Mouse (Mus musculus): ENCODE results near the gene Bach1. TPM values are rescaled to one million over a fixed set of nuclear protein-coding genes. Genes with fewer than 3 reads are reported as not detected.

The Bach1 gene
- total and polyA plus RNA-seq, 3 experiments: 11.4 to 20.9 (median 13.4) TPM

GRCm38 (mm10) chr16:87729469-87729868, 30.7 kb downstream of the Bach1 start:
- Histone ChIP-seq H3K4me2 (ENCODE audit: insufficient read depth, low read depth, poor library complexity, severe bottlenecking) (no peak overlapping the region), H3K79me2 (replicated peaks; ENCODE audit: control insufficient read depth, extremely low read depth, insufficient read depth, poor library complexity, severe bottlenecking) (0 out of 2 replicates have a peak, but pooled peaks cover 2% of the 10 kb centered on the region), H3K9ac (ENCODE audit: insufficient read depth, low read depth) (no peak overlapping the region), H3K27me3 (replicated peaks) (no peaks in the 10 kb centered on the region), H3K4me1 (ENCODE audit: control insufficient read depth in 1 of 2, insufficient read depth in 2 of 2) (no peaks in the 10 kb centered on the region), H3K27ac (ENCODE audit: insufficient read depth, low read depth) (no peak overlapping the region), H3K36me3 (replicated peaks in 1 of 2; ENCODE audit: control insufficient read depth in 1 of 2, insufficient read depth in 1 of 2, low read length in 1 of 2) (peaks cover 49 to 80% of the 10 kb centered on the region in 2 experiments), H3K4me3 (replicated peaks in 1 of 3; ENCODE audit: low read depth in 2 of 3, low read length in 2 of 3, poor library complexity in 1 of 3) (no peak overlapping the region), H3K9me3 (replicated peaks; ENCODE audit: low read length) (no peaks in the 10 kb centered on the region)
- dilution Hi-C loops (cut with MboI; ENCODE audit: extremely low pct_ligation_motif_present, extremely low pct_unique_long_range_greater_than_20kb, low sequenced_read_pairs) (no loop called here), in situ Hi-C loops (cut with MboI; ENCODE audit: low pct_ligation_motif_present, low pct_unique_long_range_greater_than_20kb, low sequenced_read_pairs) (no loop called here)
- DNase-seq (ENCODE audit: extremely low read depth): no peak
- no peak for TF ChIP-seq USF1 (IDR thresholded peaks at IDR 0.05; ENCODE audit: low read depth, low read length)
- no peak for TF ChIP-seq ZMIZ1 (IDR thresholded peaks at IDR 0.05; ENCODE audit: low read depth, low read length)
- no peak for TF ChIP-seq CHD1 (IDR thresholded peaks at IDR 0.05; ENCODE audit: low read depth, low read length)
- TF ChIP-seq NELFE (IDR thresholded peaks at IDR 0.05; ENCODE audit: low read depth, low read length): no peak
- no peak for TF ChIP-seq RCOR1 (conservative IDR thresholded peaks at IDR 0.05; ENCODE audit: low read depth, low read length)
- TF ChIP-seq JUND (conservative IDR thresholded peaks at IDR 0.05; ENCODE audit: low read depth, low read length): no peak
- TF ChIP-seq MAFK (IDR thresholded peaks at IDR 0.05; ENCODE audit: insufficient replicate concordance, low read length): no peak

- dilution Hi-C loops (cut with MboI; ENCODE audit: extremely low pct_ligation_motif_present, extremely low pct_unique_long_range_greater_than_20kb, low sequenced_read_pairs) (no loop called here), in situ Hi-C loops (cut with MboI; ENCODE audit: low pct_ligation_motif_present, low pct_unique_long_range_greater_than_20kb, low sequenced_read_pairs) (no loop called here)
- H3K27ac ChIP-seq (ENCODE audit: insufficient read depth, low read depth): no peak overlapping the region
- no peaks in the 10 kb centered on the region for H3K9me3 ChIP-seq (replicated peaks; ENCODE audit: low read length)
- TF ChIP-seq MAFK (IDR thresholded peaks at IDR 0.05; ENCODE audit: insufficient replicate concordance, low read length): no peak
- DNase-seq (ENCODE audit: extremely low read depth): no peak
- H3K27me3 ChIP-seq (replicated peaks): no peaks in the 10 kb centered on the region
- H3K79me2 ChIP-seq (replicated peaks; ENCODE audit: control insufficient read depth, extremely low read depth, insufficient read depth, poor library complexity, severe bottlenecking): no peaks in the 10 kb centered on the region
- no peaks in the 10 kb centered on the region for H3K4me1 ChIP-seq (ENCODE audit: control insufficient read depth in 1 of 2, insufficient read depth in 2 of 2)
- no peak overlapping the region for H3K4me2 ChIP-seq (ENCODE audit: insufficient read depth, low read depth, poor library complexity, severe bottlenecking)
- H3K9ac ChIP-seq (ENCODE audit: insufficient read depth, low read depth): no peak overlapping the region
- H3K36me3 ChIP-seq (replicated peaks in 1 of 2; ENCODE audit: control insufficient read depth in 1 of 2, insufficient read depth in 1 of 2, low read length in 1 of 2): peaks cover 9 to 39% of the 10 kb centered on the region in 2 experiments
- no peak overlapping the region for H3K4me3 ChIP-seq (replicated peaks in 1 of 3; ENCODE audit: low read depth in 2 of 3, low read length in 2 of 3, poor library complexity in 1 of 3)
Observed at GRCm38 (mm10) chr16:87734868-87735381, 36.2 kb downstream of the Bach1 start.

GRCm38 (mm10) chr16:87736106-87736505, 37.4 kb downstream of the Bach1 start:
- Histone ChIP-seq H3K4me2 (ENCODE audit: insufficient read depth, low read depth, poor library complexity, severe bottlenecking) (no peak overlapping the region), H3K9me3 (replicated peaks; ENCODE audit: low read length) (no peaks in the 10 kb centered on the region), H3K4me3 (replicated peaks in 1 of 3; ENCODE audit: low read depth in 2 of 3, low read length in 2 of 3, poor library complexity in 1 of 3) (no peak overlapping the region), H3K4me1 (ENCODE audit: control insufficient read depth in 1 of 2, insufficient read depth in 2 of 2) (no peaks in the 10 kb centered on the region), H3K79me2 (replicated peaks; ENCODE audit: control insufficient read depth, extremely low read depth, insufficient read depth, poor library complexity, severe bottlenecking) (no peaks in the 10 kb centered on the region), H3K27ac (ENCODE audit: insufficient read depth, low read depth) (no peak overlapping the region), H3K9ac (ENCODE audit: insufficient read depth, low read depth) (no peak overlapping the region), H3K36me3 (replicated peaks in 1 of 2; ENCODE audit: control insufficient read depth in 1 of 2, insufficient read depth in 1 of 2, low read length in 1 of 2) (peaks cover 3 to 27% of the 10 kb centered on the region in 2 experiments), H3K27me3 (replicated peaks) (no peaks in the 10 kb centered on the region)
- in situ Hi-C loops (cut with MboI; ENCODE audit: low pct_ligation_motif_present, low pct_unique_long_range_greater_than_20kb, low sequenced_read_pairs) (no loop called here), dilution Hi-C loops (cut with MboI; ENCODE audit: extremely low pct_ligation_motif_present, extremely low pct_unique_long_range_greater_than_20kb, low sequenced_read_pairs) (no loop called here)
- no peak for DNase-seq (ENCODE audit: extremely low read depth)
- TF ChIP-seq SMC3 (IDR thresholded peaks at IDR 0.05; ENCODE audit: low read depth, low read length) (no peak), JUN (IDR thresholded peaks at IDR 0.05; ENCODE audit: insufficient read depth, low read depth, low read length) (no peak), ETS1 (conservative IDR thresholded peaks at IDR 0.05; ENCODE audit: low read depth, low read length) (no peak), POLR2A (IDR thresholded peaks at IDR 0.05; ENCODE audit: low read depth, low read length) (no peak), ZMIZ1 (IDR thresholded peaks at IDR 0.05; ENCODE audit: low read depth, low read length) (no peak), KAT2A (IDR thresholded peaks at IDR 0.05; ENCODE audit: insufficient replicate concordance, low read length) (no peak), NRF1 (IDR thresholded peaks at IDR 0.05; ENCODE audit: low read depth, low read length) (no peak)

Data from CH12.LX (cell line).